Mouse (Mus musculus): Measurements from ENCODE around the gene P3h3.
A peak's percentile ranks its signal among the peaks of the same experiment; 100 is the strongest.
"Not testable (repeated sequence)": the region's sequence is repeated elsewhere in the genome, so short reads cannot be mapped to it uniquely, and the experiment has no call there.

P3h3 gene

GRCm38 (mm10) chr6:124831649-124832048 lies 25.9 kb downstream of the P3h3 start:
- DNase-seq (ENCODE audit: low read depth, low spot score), result no peak

- DNase-seq (ENCODE audit: low read depth, low spot score), result not testable (repeated sequence)
Measured at GRCm38 (mm10) chr6:124831199-124831598, 26.4 kb downstream of the P3h3 start.

- peak; percentile 99 for DNase-seq (ENCODE audit: low read depth, low spot score)
Measured at GRCm38 (mm10) chr6:124829799-124830700, 27.5 kb downstream of the P3h3 start.

GRCm38 (mm10) chr6:124828868-124829798 lies 28.4 kb downstream of the P3h3 start, which contains the start of the genes Usp5 and Cdca3:
Usp5 (minus strand) TSS chr6:124829484.
Cdca3 (plus strand) TSS chr6:124829547.
- peak; percentile 100 for DNase-seq (ENCODE audit: low read depth, low spot score)

GRCm38 (mm10) chr6:124828101-124828592 lies 29.4 kb downstream of the P3h3 start:
- peak; percentile 65 for DNase-seq (ENCODE audit: low read depth, low spot score)

GRCm38 (mm10) chr6:124822049-124822448 lies 35.5 kb downstream of the P3h3 start:
- DNase-seq (ENCODE audit: low read depth, low spot score), result no peak

- no peak for DNase-seq (ENCODE audit: low read depth, low spot score)
Measured at GRCm38 (mm10) chr6:124820891-124821290, 36.7 kb downstream of the P3h3 start.

GRCm38 (mm10) chr6:124817971-124818370 lies 39.6 kb downstream of the P3h3 start:
- DNase-seq (ENCODE audit: low read depth, low spot score), result peak; percentile 53

GRCm38 (mm10) chr6:124817563-124817962 lies 40.0 kb downstream of the P3h3 start:
- no peak for DNase-seq (ENCODE audit: low read depth, low spot score)

GRCm38 (mm10) chr6:124817125-124817524 lies 40.4 kb downstream of the P3h3 start:
- no peak for DNase-seq (ENCODE audit: low read depth, low spot score)

GRCm38 (mm10) chr6:124816611-124817010 lies 40.9 kb downstream of the P3h3 start:
- no peak for DNase-seq (ENCODE audit: low read depth, low spot score)

- no peak for DNase-seq (ENCODE audit: low read depth, low spot score)
Measured at GRCm38 (mm10) chr6:124814858-124815774, 42.4 kb downstream of the P3h3 start.

- no peak for DNase-seq (ENCODE audit: low read depth, low spot score)
Measured at GRCm38 (mm10) chr6:124814448-124814847, 43.1 kb downstream of the P3h3 start.

GRCm38 (mm10) chr6:124813933-124814332 lies 43.6 kb downstream of the P3h3 start, which contains the start of gene Tpi1:
Tpi1 (minus strand) TSS chr6:124814296.
- peak; percentile 97 for DNase-seq (ENCODE audit: low read depth, low spot score)

GRCm38 (mm10) chr6:124813496-124813895 lies 44.1 kb downstream of the P3h3 start:
- DNase-seq (ENCODE audit: low read depth, low spot score), result peak; percentile 93

- no peak for DNase-seq (ENCODE audit: low read depth, low spot score)
Measured at GRCm38 (mm10) chr6:124812848-124813247, 44.7 kb downstream of the P3h3 start.

GRCm38 (mm10) chr6:124811701-124812560 lies 45.6 kb downstream of the P3h3 start:
- DNase-seq (ENCODE audit: low read depth, low spot score), result no peak

- no peak for DNase-seq (ENCODE audit: low read depth, low spot score)
Measured at GRCm38 (mm10) chr6:124811403-124811665, 46.2 kb downstream of the P3h3 start.

- DNase-seq (ENCODE audit: low read depth, low spot score), result not testable (repeated sequence)
Measured at GRCm38 (mm10) chr6:124810566-124811402, 46.8 kb downstream of the P3h3 start.
